Mouse (Mus musculus): ENCODE measurements around the gene Csmd2. TPM values are rescaled to one million over a fixed set of nuclear protein-coding genes. Genes with fewer than 3 reads are reported as not detected.
"Not testable (repeated sequence)": the region's sequence is repeated elsewhere in the genome, so short reads cannot be mapped to it uniquely, and the experiment has no call there.

Gene Csmd2
- total RNA-seq, 2 experiments from 2014 or later: 39.8 to 44.0 TPM

GRCm38 (mm10) chr4:128466708-128467107, 479.1 kb downstream of the Csmd2 start:
- no peak for DNase-seq (ENCODE audit: low spot score in 2 of 2)

GRCm38 (mm10) chr4:128468040-128468439, 480.4 kb downstream of the Csmd2 start:
- no peak for DNase-seq (ENCODE audit: low spot score in 2 of 2)

DNA sequence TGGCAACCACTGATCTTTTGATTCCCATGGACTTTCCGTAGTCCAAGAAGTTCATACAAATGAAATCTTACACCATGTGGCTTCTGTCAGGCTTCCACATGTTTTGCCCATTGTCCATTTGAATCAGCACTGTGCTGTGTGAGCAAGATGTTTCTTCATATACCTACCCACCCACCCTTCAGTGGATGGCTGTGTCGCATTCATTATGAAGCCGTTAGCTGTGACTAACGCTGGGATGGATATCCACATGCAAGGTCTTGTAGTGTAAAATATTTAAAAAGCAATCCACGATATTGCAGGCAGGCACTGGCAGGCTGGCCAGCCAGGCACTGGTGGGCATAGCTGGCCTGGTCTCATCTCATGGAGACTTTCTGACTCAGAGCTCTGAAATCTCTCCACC, 488.6 kb downstream of the Csmd2 start:
- DNase-seq (ENCODE audit: low spot score in 2 of 2): no peak

DNA sequence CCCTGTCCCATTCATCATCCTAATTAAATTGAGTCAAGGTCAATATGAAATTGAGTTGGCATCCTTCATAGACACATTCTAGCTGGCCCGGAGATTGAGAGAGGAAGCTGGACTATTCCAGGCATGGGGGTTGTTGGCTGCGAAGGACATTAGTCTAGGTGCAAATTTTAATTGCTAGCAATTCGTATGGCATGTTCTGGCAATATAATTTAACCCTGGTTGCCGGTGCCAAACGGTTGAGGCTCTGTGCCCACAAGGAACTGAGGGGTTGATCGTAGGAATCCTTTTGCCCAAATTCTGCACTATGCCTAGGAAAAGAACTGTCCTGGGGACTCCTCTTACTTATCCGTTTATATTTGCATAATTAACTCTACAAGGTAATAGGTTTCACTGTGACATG, 496.2 kb downstream of the Csmd2 start:
- no peak for DNase-seq (ENCODE audit: low spot score in 2 of 2)

- no peak for DNase-seq (ENCODE audit: low spot score in 2 of 2)
Measured at GRCm38 (mm10) chr4:128484679-128485078, 497.0 kb downstream of the Csmd2 start.

GRCm38 (mm10) chr4:128489521-128490100, 502.0 kb downstream of the Csmd2 start:
- DNase-seq (ENCODE audit: low spot score in 2 of 2): no peak

DNA sequence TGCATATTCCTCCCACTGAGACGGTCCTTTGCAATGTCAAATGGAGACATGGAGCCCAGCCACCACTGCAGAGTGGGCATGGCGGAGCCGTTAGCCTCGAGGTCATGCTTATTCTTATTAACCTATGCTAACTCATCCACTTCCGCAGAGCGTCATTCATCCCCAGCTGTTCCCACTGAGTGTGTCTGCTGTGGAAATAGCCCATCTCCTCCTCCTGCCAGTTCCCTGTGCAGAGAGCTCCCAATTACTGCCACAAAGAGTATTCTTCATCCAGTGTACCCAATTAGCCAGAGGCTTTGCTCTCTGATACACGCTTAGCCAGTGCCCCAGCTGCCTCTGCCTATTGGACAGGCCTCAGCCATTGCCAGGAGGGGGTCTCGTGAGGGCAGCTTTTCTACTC, 504.4 kb downstream of the Csmd2 start:
- DNase-seq (ENCODE audit: low spot score in 2 of 2): peak; percentile 26 to 48

- no peak for DNase-seq (ENCODE audit: low spot score in 2 of 2)
Measured at GRCm38 (mm10) chr4:128499980-128500379, 512.3 kb downstream of the Csmd2 start.

- DNase-seq (ENCODE audit: low spot score in 2 of 2): no peak
Measured at GRCm38 (mm10) chr4:128506878-128507277, 519.2 kb downstream of the Csmd2 start.

DNA sequence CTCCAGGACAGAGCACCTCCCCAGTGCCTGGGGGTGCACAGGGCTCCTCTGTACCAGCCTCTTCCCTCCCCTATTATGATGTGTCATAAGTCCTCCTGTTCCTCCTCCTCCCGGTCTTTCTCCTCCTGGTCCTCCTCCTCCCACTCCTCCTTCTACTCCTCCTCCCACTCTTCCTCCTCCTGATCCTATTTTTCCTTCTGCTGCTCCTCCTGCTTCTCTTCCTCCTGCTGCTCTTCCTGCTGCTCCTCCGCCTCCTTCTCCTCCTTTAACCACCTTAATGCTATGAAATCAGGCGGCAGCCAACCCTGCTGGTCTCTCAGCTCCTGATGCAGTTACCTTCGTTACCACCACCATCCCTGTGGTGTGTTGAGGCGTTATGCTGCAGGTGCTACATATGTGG, 522.2 kb downstream of the Csmd2 start:
- peak in 1 of 2 experiments; percentile 20 for DNase-seq (ENCODE audit: low spot score in 2 of 2)

- no peak for DNase-seq (ENCODE audit: low spot score in 2 of 2)
Measured at GRCm38 (mm10) chr4:128514496-128514895, 526.8 kb downstream of the Csmd2 start.

- DNase-seq (ENCODE audit: low spot score in 2 of 2): no peak
Measured at GRCm38 (mm10) chr4:128521276-128521675, 533.6 kb downstream of the Csmd2 start.

- DNase-seq (ENCODE audit: low spot score in 2 of 2): no peak
Measured at GRCm38 (mm10) chr4:128543378-128543777, 555.7 kb downstream of the Csmd2 start.

DNA sequence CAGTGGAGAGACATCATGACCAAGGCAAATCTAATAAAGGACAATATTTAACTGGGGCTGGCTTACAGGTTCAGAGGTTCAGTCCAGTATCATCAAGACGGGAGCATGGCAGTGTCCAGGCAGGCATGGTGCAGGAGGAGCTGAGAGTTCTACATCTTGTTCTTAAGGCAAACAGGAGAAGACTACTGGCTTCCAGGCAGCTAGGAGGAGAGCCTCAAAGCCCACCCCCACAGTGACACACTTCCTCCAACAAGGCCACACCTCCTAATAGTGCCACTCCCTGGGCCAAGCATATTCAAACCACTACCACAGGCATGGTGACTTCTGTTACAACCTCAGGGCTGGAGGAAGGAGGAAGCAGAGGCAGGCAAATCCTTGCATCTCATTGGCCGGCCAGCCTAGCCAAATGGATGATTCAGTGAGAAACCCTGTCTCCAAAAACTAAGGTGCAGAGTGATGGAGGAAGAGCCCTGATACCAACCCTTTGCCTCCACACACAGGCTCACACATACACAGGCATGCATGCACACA, 556.4 kb downstream of the Csmd2 start:
- DNase-seq (ENCODE audit: low spot score in 2 of 2): not testable (repeated sequence)

DNA sequence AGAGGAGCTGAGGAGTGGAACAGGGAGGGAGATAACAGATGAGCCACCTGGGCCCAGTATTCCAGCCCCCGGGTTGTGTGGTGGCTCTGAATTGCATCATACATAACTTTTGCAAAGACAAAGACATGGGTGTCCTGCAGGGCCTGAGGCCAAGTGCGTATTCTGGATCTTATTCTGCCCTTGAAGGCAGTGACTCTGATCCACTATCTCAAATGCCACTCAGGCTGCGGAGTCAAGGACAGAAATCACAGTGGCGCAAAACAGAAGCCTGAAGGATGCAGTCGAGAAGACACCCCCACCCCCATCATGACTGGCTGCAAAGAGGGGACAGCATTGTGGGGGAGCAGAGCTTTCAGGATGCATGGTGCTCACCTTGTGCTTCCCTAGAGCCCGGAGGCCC, 563.1 kb downstream of the Csmd2 start:
- no peak for DNase-seq (ENCODE audit: low spot score in 2 of 2)

GRCm38 (mm10) chr4:128554198-128554597, 566.5 kb downstream of the Csmd2 start:
- DNase-seq (ENCODE audit: low spot score in 2 of 2): no peak

- no peak for DNase-seq (ENCODE audit: low spot score in 2 of 2)
Measured at GRCm38 (mm10) chr4:128560327-128560726, 572.7 kb downstream of the Csmd2 start.

GRCm38 (mm10) chr4:128575811-128576210, 588.2 kb downstream of the Csmd2 start:
- DNase-seq (ENCODE audit: low spot score in 2 of 2): no peak

GRCm38 (mm10) chr4:128579182-128579581, 591.5 kb downstream of the Csmd2 start:
- no peak for DNase-seq (ENCODE audit: low spot score in 2 of 2)

DNA sequence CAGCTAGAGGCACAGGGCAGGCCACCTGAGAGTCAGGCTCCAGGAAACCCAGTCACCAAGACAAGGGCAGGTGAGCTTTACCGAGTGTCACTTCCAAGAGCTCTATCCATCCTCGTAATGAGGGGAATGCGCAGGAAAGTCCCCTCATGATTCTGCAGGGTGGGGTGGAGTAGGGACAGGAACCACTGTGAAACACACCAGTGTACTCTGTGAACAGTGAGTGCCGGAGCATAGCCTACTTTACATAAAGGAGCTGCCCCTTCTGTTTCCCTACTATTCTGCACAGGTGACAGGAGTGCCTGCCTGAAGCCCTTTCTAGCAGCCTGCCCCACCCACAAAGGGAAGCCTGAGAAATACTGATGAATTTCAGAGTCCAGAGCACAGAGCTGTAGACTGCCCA, 605.6 kb downstream of the Csmd2 start:
- no peak for DNase-seq (ENCODE audit: low spot score in 2 of 2)

- no peak for DNase-seq (ENCODE audit: low spot score in 2 of 2)
Measured at GRCm38 (mm10) chr4:128594062-128594461, 606.4 kb downstream of the Csmd2 start.

- DNase-seq (ENCODE audit: low spot score in 2 of 2): no peak
Measured at GRCm38 (mm10) chr4:128597801-128598560, 610.3 kb downstream of the Csmd2 start.

- DNase-seq (ENCODE audit: low spot score in 2 of 2): peak in 1 of 2 experiments; percentile 49
Measured at GRCm38 (mm10) chr4:128606586-128606985, 618.9 kb downstream of the Csmd2 start.

All from layer of hippocampus, postnatal 14 days (tissue).